Mouse (Mus musculus): ENCODE results near the gene Epn2. TPM values are rescaled to one million over a fixed set of nuclear protein-coding genes. Genes with fewer than 3 reads are reported as not detected.

Gene Epn2
- total RNA-seq, 2 experiments from 2014 or later, result 19.4 to 24.8 TPM

GRCm38 (mm10) chr11:61478788-61479187 is 100.7 kb downstream of the Epn2 start:
- intact Hi-C loops (cut with DNase I; ENCODE audit: low total_unique reads), result no loop called here
- no peak for DNase-seq

- DNase-seq, result no peak
- intact Hi-C loops (cut with DNase I; ENCODE audit: low total_unique reads), result no loop called here
These were observed 101.7 kb downstream of the Epn2 start for GRCm38 (mm10) chr11:61477566-61478508.

GRCm38 (mm10) chr11:61476786-61477382 is 102.6 kb downstream of the Epn2 start:
- intact Hi-C loops (cut with DNase I; ENCODE audit: low total_unique reads), result no loop called here

GRCm38 (mm10) chr11:61473630-61474029 is 105.9 kb downstream of the Epn2 start:
- intact Hi-C loops (cut with DNase I; ENCODE audit: low total_unique reads), result no loop called here

More at GRCm38 (mm10) chr11:61476786-61477382, 102.6 kb downstream of the Epn2 start:
- no peak for DNase-seq

GRCm38 (mm10) chr11:61470880-61471279 is 108.6 kb downstream of the Epn2 start:
- intact Hi-C loops (cut with DNase I; ENCODE audit: low total_unique reads), result no loop called here
- DNase-seq, result no peak

More at GRCm38 (mm10) chr11:61473630-61474029, 105.9 kb downstream of the Epn2 start:
- DNase-seq, result no peak

GRCm38 (mm10) chr11:61469317-61469917 is 110.1 kb downstream of the Epn2 start:
- DNase-seq, result no peak
- intact Hi-C loops (cut with DNase I; ENCODE audit: low total_unique reads), result no loop called here

- intact Hi-C loops (cut with DNase I; ENCODE audit: low total_unique reads), result no loop called here
- DNase-seq, result no peak
These were observed 111.0 kb downstream of the Epn2 start for GRCm38 (mm10) chr11:61468534-61468933.

Other genes with a start within 250 kb of the Epn2 start
- not detected for gene Slc47a2, start 236.8 kb downstream of the Epn2 start, total RNA-seq (2021)
- 1 to 10 TPM; 5.9 to 7.7 TPM for gene Slc47a1, start 201.3 kb downstream of the Epn2 start, total RNA-seq (2021)
- gene Rnf112, start 125.6 kb downstream of the Epn2 start, total RNA-seq (2021), result 1 to 10 TPM in 1 of 2 experiments, under 1 TPM in 1; 0.86 to 1.1 TPM
- 100 to 1,000 TPM; 142 to 192 TPM for gene Mfap4, start 94.3 kb downstream of the Epn2 start, total RNA-seq (2021)
- 1 to 10 TPM; 5.9 TPM for gene Mapk7, start 85.3 kb downstream of the Epn2 start, total RNA-seq (2021)
- gene B9d1, start 74.5 kb downstream of the Epn2 start, total RNA-seq (2021), result 1 to 10 TPM; 7.6 to 7.9 TPM
- gene Grap, start 73.6 kb upstream of the Epn2 start, total RNA-seq (2021), result 1 to 10 TPM; 7.0 to 9.9 TPM
- under 1 TPM; 0.09 to 0.10 TPM for gene Fam83g, start 104.4 kb upstream of the Epn2 start, total RNA-seq (2021)
- gene Slc5a10, start 141.1 kb upstream of the Epn2 start, total RNA-seq (2021), result not detected
- gene Prpsap2, start 182.4 kb upstream of the Epn2 start, total RNA-seq (2021), result 1 to 10 TPM; 4.2 to 5.4 TPM

Data from gastrocnemius, postnatal 14 days (tissue).